Mouse (Mus musculus): ENCODE data around the gene Olfr547. TPM values are rescaled to one million over a fixed set of nuclear protein-coding genes. Genes with fewer than 3 reads are reported as not detected.
"Not testable (repeated sequence)": the region's sequence is repeated elsewhere in the genome, so short reads cannot be mapped to it uniquely, and the experiment has no call there.

The Olfr547 gene
- not detected in 2 replicates for polyA plus RNA-seq (2015; fragmentation: Nextera tagmentation; extraction: Ambion mirVana)

GRCm38 (mm10) chr7:102534449-102534848 is at the start of gene Olfr547:
TSS of gene Olfr547 (plus strand) at chr7:102534749.
- H3K4me1 ChIP-seq (replicated peaks; ENCODE audit: control insufficient read depth, insufficient read depth) = no peaks in the 10 kb centered on the region
- H3K27ac ChIP-seq (replicated peaks) = no peak within 1 kb of the TSS
- WGBS = 78% methylated on average over 1 of the region's 1 CpGs
- DNase-seq (ENCODE audit: low spot score) (no peak), ATAC-seq (ENCODE audit: low FRiP score, low TSS enrichment) (no peak)
- no peak within 1 kb of the TSS for H3K9ac ChIP-seq (ENCODE audit: low read length)
- no peak within 1 kb of the TSS for H3K4me3 ChIP-seq (ENCODE audit: low read depth, low read length)
- no peak for TF ChIP-seq EP300 (optimal IDR thresholded peaks at IDR 0.05)
- TF ChIP-seq CTCF (IDR thresholded peaks at IDR 0.05; ENCODE audit: low read depth) = no peak
- H3K4me2 ChIP-seq (replicated peaks; ENCODE audit: low read depth) = no peak within 1 kb of the TSS
- no peaks in the 10 kb centered on the region for H3K27me3 ChIP-seq (ENCODE audit: control insufficient read depth, insufficient read depth, low read length)
- no peaks in the 10 kb centered on the region for H3K36me3 ChIP-seq (ENCODE audit: control insufficient read depth, insufficient read depth, low read length)
- no peaks in the 10 kb centered on the region for H3K9me3 ChIP-seq (ENCODE audit: control insufficient read depth, low read length)

GRCm38 (mm10) chr7:102484766-102485165 is 49.8 kb upstream of the Olfr547 start:
- H3K36me3 ChIP-seq (ENCODE audit: control insufficient read depth, insufficient read depth, low read length); H3K9ac ChIP-seq (ENCODE audit: low read length); H3K9me3 ChIP-seq (ENCODE audit: control insufficient read depth, low read length); H3K27ac ChIP-seq (replicated peaks); ATAC-seq (ENCODE audit: low FRiP score, low TSS enrichment); DNase-seq (ENCODE audit: low spot score); H3K27me3 ChIP-seq (ENCODE audit: control insufficient read depth, insufficient read depth, low read length); H3K4me3 ChIP-seq (ENCODE audit: low read depth, low read length); H3K4me2 ChIP-seq (replicated peaks; ENCODE audit: low read depth); H3K4me1 ChIP-seq (replicated peaks; ENCODE audit: control insufficient read depth, insufficient read depth): not testable (repeated sequence)
- 70% methylated on average over 8 of the region's 8 CpGs for WGBS

GRCm38 (mm10) chr7:102486105-102486504 is 48.4 kb upstream of the Olfr547 start:
- H3K27me3 ChIP-seq (ENCODE audit: control insufficient read depth, insufficient read depth, low read length) = no peaks in the 10 kb centered on the region
- H3K4me2 ChIP-seq (replicated peaks; ENCODE audit: low read depth) = no peak overlapping the region
- no peaks in the 10 kb centered on the region for H3K4me1 ChIP-seq (replicated peaks; ENCODE audit: control insufficient read depth, insufficient read depth)
- H3K9me3 ChIP-seq (ENCODE audit: control insufficient read depth, low read length) = no peaks in the 10 kb centered on the region
- H3K4me3 ChIP-seq (ENCODE audit: low read depth, low read length) = no peak overlapping the region
- no peak overlapping the region for H3K27ac ChIP-seq (replicated peaks)
- no peaks in the 10 kb centered on the region for H3K36me3 ChIP-seq (ENCODE audit: control insufficient read depth, insufficient read depth, low read length)
- no peak for DNase-seq (ENCODE audit: low spot score)
- ATAC-seq (ENCODE audit: low FRiP score, low TSS enrichment) = no peak
- H3K9ac ChIP-seq (ENCODE audit: low read length) = no peak overlapping the region
- TF ChIP-seq CTCF (IDR thresholded peaks at IDR 0.05; ENCODE audit: low read depth) = no peak
- 61% methylated on average over 1 of the region's 1 CpGs for WGBS

GRCm38 (mm10) chr7:102488161-102488560 is 46.4 kb upstream of the Olfr547 start, which contains the start of gene Olfr544:
TSS of gene Olfr544 (minus strand) at chr7:102488313.
- 70% methylated on average over 1 of the region's 1 CpGs for WGBS
- ATAC-seq (ENCODE audit: low FRiP score, low TSS enrichment) = no peak
- Histone ChIP-seq H3K27me3 (ENCODE audit: control insufficient read depth, insufficient read depth, low read length) (no peaks in the 10 kb centered on the region), H3K27ac (replicated peaks) (no peak within 1 kb of the TSS), H3K4me1 (replicated peaks; ENCODE audit: control insufficient read depth, insufficient read depth) (no peaks in the 10 kb centered on the region), H3K4me3 (ENCODE audit: low read depth, low read length) (no peak within 1 kb of the TSS), H3K4me2 (replicated peaks; ENCODE audit: low read depth) (no peak within 1 kb of the TSS), H3K36me3 (ENCODE audit: control insufficient read depth, insufficient read depth, low read length) (no peaks in the 10 kb centered on the region), H3K9me3 (ENCODE audit: control insufficient read depth, low read length) (no peaks in the 10 kb centered on the region), H3K9ac (ENCODE audit: low read length) (no peak within 1 kb of the TSS)
- no peak for TF ChIP-seq EP300 (optimal IDR thresholded peaks at IDR 0.05)
- TF ChIP-seq CTCF (IDR thresholded peaks at IDR 0.05; ENCODE audit: low read depth) = no peak
- no peak for DNase-seq (ENCODE audit: low spot score)

GRCm38 (mm10) chr7:102494416-102494815 is 40.1 kb upstream of the Olfr547 start:
- not testable (repeated sequence) for H3K4me2 ChIP-seq (replicated peaks; ENCODE audit: low read depth); DNase-seq (ENCODE audit: low spot score); ATAC-seq (ENCODE audit: low FRiP score, low TSS enrichment); H3K9me3 ChIP-seq (ENCODE audit: control insufficient read depth, low read length); H3K9ac ChIP-seq (ENCODE audit: low read length); H3K27ac ChIP-seq (replicated peaks); H3K4me3 ChIP-seq (ENCODE audit: low read depth, low read length); H3K36me3 ChIP-seq (ENCODE audit: control insufficient read depth, insufficient read depth, low read length); H3K27me3 ChIP-seq (ENCODE audit: control insufficient read depth, insufficient read depth, low read length); H3K4me1 ChIP-seq (replicated peaks; ENCODE audit: control insufficient read depth, insufficient read depth)
- 0 out of 2 replicates have a peak, but pooled peaks have one; percentile 19 for TF ChIP-seq CTCF (IDR thresholded peaks at IDR 0.05; ENCODE audit: low read depth)
- 47% methylated on average over 6 of the region's 7 CpGs for WGBS

- no peaks in the 10 kb centered on the region for H3K4me1 ChIP-seq (replicated peaks; ENCODE audit: control insufficient read depth, insufficient read depth)
- no peaks in the 10 kb centered on the region for H3K36me3 ChIP-seq (ENCODE audit: control insufficient read depth, insufficient read depth, low read length)
- no peak within 1 kb of the TSS for H3K9ac ChIP-seq (ENCODE audit: low read length)
- H3K9me3 ChIP-seq (ENCODE audit: control insufficient read depth, low read length) = no peaks in the 10 kb centered on the region
- ATAC-seq (ENCODE audit: low FRiP score, low TSS enrichment) (no peak), DNase-seq (ENCODE audit: low spot score) (no peak)
- no peak within 1 kb of the TSS for H3K27ac ChIP-seq (replicated peaks)
- no peak within 1 kb of the TSS for H3K4me2 ChIP-seq (replicated peaks; ENCODE audit: low read depth)
- no peak for TF ChIP-seq CTCF (IDR thresholded peaks at IDR 0.05; ENCODE audit: low read depth)
- no peak for TF ChIP-seq EP300 (optimal IDR thresholded peaks at IDR 0.05)
- no peak within 1 kb of the TSS for H3K4me3 ChIP-seq (ENCODE audit: low read depth, low read length)
- 65% methylated on average over 3 of the region's 3 CpGs for WGBS
- no peaks in the 10 kb centered on the region for H3K27me3 ChIP-seq (ENCODE audit: control insufficient read depth, insufficient read depth, low read length)
Measured at GRCm38 (mm10) chr7:102499473-102499872, 35.1 kb upstream of the Olfr547 start, which contains the start of gene Olfr545. TSS of gene Olfr545 (minus strand) at chr7:102499573.
